Mouse (Mus musculus): ENCODE measurements around the gene Nfib. TPM values are rescaled to one million over a fixed set of nuclear protein-coding genes. Genes with fewer than 3 reads are reported as not detected.

Gene Nfib
- 100 to 1,000 TPM; 208 to 209 TPM for total RNA-seq (2021)

GRCm38 (mm10) chr4:82704841-82705794 lies at the start of gene Nfib:
Nfib (minus strand) TSS chr4:82705750.
- DNase-seq = peak; percentile 36

- DNase-seq = no peak
These were observed 30.2 kb upstream of the Nfib start for GRCm38 (mm10) chr4:82735764-82736163.

- DNase-seq = peak; percentile 27
These were observed 29.4 kb upstream of the Nfib start for GRCm38 (mm10) chr4:82734765-82735481.

GRCm38 (mm10) chr4:82734348-82734747 lies 28.8 kb upstream of the Nfib start:
- no peak for DNase-seq

- no peak for DNase-seq
These were observed 28.1 kb upstream of the Nfib start for GRCm38 (mm10) chr4:82733636-82734035.

GRCm38 (mm10) chr4:82730248-82730887 lies 24.8 kb upstream of the Nfib start:
- DNase-seq = no peak

GRCm38 (mm10) chr4:82724058-82724457 lies 18.5 kb upstream of the Nfib start:
- no peak for DNase-seq

- no peak for DNase-seq
These were observed 17.5 kb upstream of the Nfib start for GRCm38 (mm10) chr4:82723048-82723447.

- no peak for DNase-seq
These were observed 10.3 kb upstream of the Nfib start for GRCm38 (mm10) chr4:82715833-82716232.

- DNase-seq = no peak
These were observed 6.2 kb upstream of the Nfib start for GRCm38 (mm10) chr4:82711611-82712295.

GRCm38 (mm10) chr4:82709666-82710065 lies 4.1 kb upstream of the Nfib start:
- DNase-seq = no peak

- DNase-seq = no peak
These were observed 462 bp upstream of the Nfib start for GRCm38 (mm10) chr4:82706012-82706411.

GRCm38 (mm10) chr4:82704079-82704830 lies 1.3 kb downstream of the Nfib start:
- DNase-seq = no peak

- no peak for DNase-seq
These were observed 2.7 kb downstream of the Nfib start for GRCm38 (mm10) chr4:82702808-82703207.

- no peak for DNase-seq
These were observed 6.0 kb downstream of the Nfib start for GRCm38 (mm10) chr4:82699504-82699903.

GRCm38 (mm10) chr4:82698616-82699015 lies 6.9 kb downstream of the Nfib start:
- DNase-seq = no peak

GRCm38 (mm10) chr4:82697151-82697550 lies 8.4 kb downstream of the Nfib start:
- DNase-seq = no peak

GRCm38 (mm10) chr4:82695760-82696501 lies 9.6 kb downstream of the Nfib start:
- peak; percentile 39 for DNase-seq

GRCm38 (mm10) chr4:82692009-82692326 lies 13.6 kb downstream of the Nfib start:
- no peak for DNase-seq

GRCm38 (mm10) chr4:82691126-82692008 lies 14.2 kb downstream of the Nfib start:
- DNase-seq = peak; percentile 41

Measured in heart, postnatal 4 days (tissue).